Mouse (Mus musculus) hindbrain, embryonic 15.5 days (tissue): Measurements from ENCODE around the gene Hist1h3b. TPM values are rescaled to one million over a fixed set of nuclear protein-coding genes. Genes with fewer than 3 reads are reported as not detected.
"Not testable (repeated sequence)": the region's sequence is repeated elsewhere in the genome, so short reads cannot be mapped to it uniquely, and the experiment has no call there.

Experiments
- ATAC-seq: fragments of 200-750 bp; cut with Nextera tagmentation; 2 replicates; pipeline ENCODE4 v1.8.0; 2017; ENCODE audit warnings: low read depth, moderate number of reproducible peaks, moderate TSS enrichment; ENCODE audit not compliant: low FRiP score
- H3K27ac ChIP-seq: fragments of 300-500 bp; sonication (generic); replicated peaks from 2 replicates; pipeline ENCODE4 v1.5.1; 2015; ENCODE audit warnings: mild to moderate bottlenecking, inconsistent platforms
- H3K27me3 ChIP-seq: fragments of 300-500 bp; sonication (generic); 2 replicates; pipeline ENCODE4 v1.6.1; 2015; ENCODE audit warnings: control low read depth, inconsistent platforms
- H3K36me3 ChIP-seq: fragments of 300-500 bp; sonication (generic); 2 replicates; pipeline ENCODE4 v1.6.1; 2015; ENCODE audit warnings: control low read depth, inconsistent platforms
- H3K4me1 ChIP-seq: fragments of 300-500 bp; sonication (generic); replicated peaks from 2 replicates; pipeline ENCODE4 v1.6.1; 2015; ENCODE audit warnings: control low read depth, inconsistent platforms
- H3K4me2 ChIP-seq: fragments of 300-500 bp; sonication (generic); 2 replicates; pipeline ENCODE4 v1.6.1; 2015; ENCODE audit warnings: moderate library complexity, mild to moderate bottlenecking, inconsistent platforms
- H3K4me3 ChIP-seq: fragments of 300-500 bp; sonication (generic); 2 replicates; pipeline ENCODE4 v1.5.1; 2015; ENCODE audit warnings: mild to moderate bottlenecking, inconsistent platforms
- H3K9ac ChIP-seq: fragments of 300-500 bp; sonication (generic); 2 replicates; pipeline ENCODE4 v1.6.1; 2015; ENCODE audit warnings: inconsistent platforms
- H3K9me3 ChIP-seq: fragments of 300-500 bp; sonication (generic); 2 replicates; pipeline ENCODE4 v1.6.1; 2016; ENCODE audit warnings: control low read depth, inconsistent platforms
- WGBS: fragments of 180-500 bp; shearing (Covaris S2); methylation state at CpG from one replicate; pipeline ENCODE4 v1.1.7; 2015; 5-methylcytosine and 5-hydroxymethylcytosine counted together
- polyA plus RNA-seq: library from polyadenylated mRNA; unstranded; fragments of >200 nt; fragmentation: Nextera tagmentation; extraction: Ambion mirVana; gene quantifications from 2 replicates; pipeline ENCODE4 v1.2.1, GENCODE M21; 2015

Hist1h3b gene
- polyA plus RNA-seq, 1 experiment from 2014 or later: 1.8 TPM

- no peaks in the 10 kb centered on the region for H3K27me3 ChIP-seq
- H3K4me3 ChIP-seq: peak overlapping the region; percentile 58
- peak overlapping the region; percentile 38 for H3K9ac ChIP-seq
- ATAC-seq: no peak
- no peaks in the 10 kb centered on the region for H3K9me3 ChIP-seq
- peak overlapping the region; percentile 89 for H3K27ac ChIP-seq
- peaks cover 23% of the 10 kb centered on the region for H3K4me1 ChIP-seq
- H3K36me3 ChIP-seq: no peaks in the 10 kb centered on the region
- 34% methylated on average over 13 of the region's 13 CpGs for WGBS
- peak overlapping the region; percentile 100 for H3K4me2 ChIP-seq
Observed at GRCm38 (mm10) chr13:23740256-23740840, 11.7 kb upstream of the Hist1h3b start.

- Histone ChIP-seq H3K4me3 (no peak overlapping the region), H3K27me3 (no peaks in the 10 kb centered on the region), H3K27ac (no peak overlapping the region), H3K36me3 (no peaks in the 10 kb centered on the region), H3K9me3 (no peaks in the 10 kb centered on the region), H3K4me2 (no peak overlapping the region), H3K4me1 (peaks cover 26% of the 10 kb centered on the region), H3K9ac (no peak overlapping the region)
- WGBS: 75% methylated on average over 5 of the region's 5 CpGs
- no peak for ATAC-seq
Observed at GRCm38 (mm10) chr13:23740910-23741309, 11.2 kb upstream of the Hist1h3b start.

DNA sequence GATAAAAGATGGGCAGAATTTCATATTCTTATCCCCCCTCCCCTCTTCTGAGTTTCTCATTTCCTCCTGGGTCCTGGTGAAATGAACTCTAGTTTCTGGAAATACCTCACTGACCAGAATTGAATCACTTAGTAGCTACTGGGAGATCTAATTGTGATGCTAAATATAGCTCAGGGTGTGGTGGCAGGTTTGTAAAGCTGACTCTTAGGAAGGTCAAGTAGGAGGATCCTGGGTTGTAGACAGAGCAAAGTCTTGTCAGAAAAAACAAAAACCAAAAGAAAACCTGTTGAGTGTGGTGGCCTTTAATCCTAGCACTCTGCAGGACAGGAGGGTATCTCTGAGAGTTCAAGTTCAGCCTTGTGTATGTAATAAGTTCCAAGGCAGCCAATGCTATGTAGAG, 10.1 kb upstream of the Hist1h3b start:
- H3K36me3 ChIP-seq: no peaks in the 10 kb centered on the region

GRCm38 (mm10) chr13:23743215-23743614, 8.9 kb upstream of the Hist1h3b start:
- Histone ChIP-seq H3K9me3 (no peaks in the 10 kb centered on the region), H3K4me3 (no peak overlapping the region), H3K27ac (no peak overlapping the region), H3K27me3 (no peaks in the 10 kb centered on the region), H3K9ac (no peak overlapping the region), H3K36me3 (no peaks in the 10 kb centered on the region), H3K4me2 (no peak overlapping the region), H3K4me1 (peaks cover 33% of the 10 kb centered on the region)
- ATAC-seq: no peak
- 86% methylated on average over 5 of the region's 5 CpGs for WGBS

More for the DNA sequence above, 10.1 kb upstream of the Hist1h3b start:
- H3K9me3 ChIP-seq: no peaks in the 10 kb centered on the region
- no peak overlapping the region for H3K9ac ChIP-seq
- no peak overlapping the region for H3K27ac ChIP-seq
- no peak overlapping the region for H3K4me2 ChIP-seq
- no peaks in the 10 kb centered on the region for H3K27me3 ChIP-seq
- no peak overlapping the region for H3K4me3 ChIP-seq
- no peak for ATAC-seq
- H3K4me1 ChIP-seq: peaks cover 27% of the 10 kb centered on the region

DNA sequence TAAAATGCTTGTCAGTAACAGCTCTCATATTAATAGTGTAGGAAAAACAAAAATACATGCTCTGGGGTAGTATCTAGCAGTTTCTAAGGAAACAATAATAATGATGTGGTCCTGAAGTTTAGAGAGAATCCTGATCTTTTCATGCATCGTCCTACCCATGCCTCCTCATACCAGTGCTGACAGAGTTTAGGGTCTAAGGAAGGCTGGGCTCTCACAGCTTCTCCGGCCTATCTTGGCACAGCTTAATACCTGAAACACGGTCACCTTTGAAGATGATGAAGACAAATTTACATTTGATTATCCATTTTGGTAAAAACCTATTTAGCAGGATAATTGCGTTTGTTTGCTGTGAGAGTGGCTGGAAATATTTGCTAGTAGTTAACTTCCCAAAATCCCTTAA, 8.1 kb upstream of the Hist1h3b start:
- H3K9me3 ChIP-seq: no peaks in the 10 kb centered on the region
- H3K4me2 ChIP-seq: peak overlapping the region; percentile 15; the same call in 1 of the 2 replicates
- no peak overlapping the region for H3K27ac ChIP-seq
- H3K27me3 ChIP-seq: no peaks in the 10 kb centered on the region
- ATAC-seq: no peak
- 51% methylated on average over 4 of the region's 4 CpGs for WGBS
- no peak overlapping the region for H3K9ac ChIP-seq
- H3K4me3 ChIP-seq: no peak overlapping the region
- peaks cover 30% of the 10 kb centered on the region for H3K4me1 ChIP-seq
- no peaks in the 10 kb centered on the region for H3K36me3 ChIP-seq

- H3K4me3 ChIP-seq: peak overlapping the region; percentile 46
- no peaks in the 10 kb centered on the region for H3K27me3 ChIP-seq
- no peaks in the 10 kb centered on the region for H3K36me3 ChIP-seq
- H3K9me3 ChIP-seq: no peaks in the 10 kb centered on the region
- peak overlapping the region; percentile 92 for H3K4me2 ChIP-seq
- peaks cover 24% of the 10 kb centered on the region for H3K4me1 ChIP-seq
- no peak for ATAC-seq
- 1% methylated on average over 18 of the region's 36 CpGs for WGBS
- H3K27ac ChIP-seq: no peak overlapping the region
- no peak overlapping the region for H3K9ac ChIP-seq
Observed at GRCm38 (mm10) chr13:23744421-23745380, 7.4 kb upstream of the Hist1h3b start.

DNA sequence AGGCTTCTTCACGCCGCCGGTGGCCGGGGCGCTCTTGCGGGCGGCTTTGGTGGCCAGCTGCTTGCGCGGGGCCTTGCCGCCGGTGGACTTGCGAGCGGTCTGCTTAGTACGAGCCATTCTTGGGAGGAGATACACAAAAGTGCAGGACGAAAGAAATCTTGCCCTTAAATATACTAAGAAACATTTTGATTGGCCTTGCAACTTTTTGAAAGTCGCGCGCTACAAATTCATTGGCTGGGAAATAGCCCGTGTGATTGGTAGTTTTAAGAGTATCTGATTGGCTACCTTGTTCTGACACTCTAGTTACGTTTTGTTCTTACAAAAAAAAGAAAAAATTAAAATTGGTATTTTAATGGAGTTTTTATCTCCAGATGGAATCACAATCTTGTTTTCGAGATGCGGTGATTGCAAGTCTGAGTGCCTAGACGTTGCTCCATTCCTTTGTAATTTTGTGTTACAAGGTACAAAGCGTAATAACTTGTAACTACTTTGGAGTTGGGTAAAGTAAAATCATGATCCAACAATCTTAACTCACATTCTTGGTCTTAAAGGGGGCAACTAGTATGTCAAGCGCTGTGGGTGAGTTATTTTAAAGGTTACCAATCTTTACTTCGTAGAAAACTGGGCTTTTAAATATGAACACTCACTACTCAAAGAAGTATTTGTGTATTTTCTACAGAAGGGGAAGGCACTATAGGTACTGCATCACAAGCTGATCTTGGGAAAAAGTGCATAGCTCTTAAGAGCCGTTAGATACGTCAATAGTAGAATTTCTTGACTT, 6.5 kb upstream of the Hist1h3b start, which contains the start of gene Hist1h3c:
Gene Hist1h3c, minus strand, starts transcription at position 222 of the 781 bp plus-strand sequence.
- Histone ChIP-seq H3K4me1 (peaks cover 18% of the 10 kb centered on the region), H3K27ac (peak within 1 kb of the TSS; percentile 98), H3K4me3 (peak within 1 kb of the TSS; percentile 46), H3K27me3 (no peaks in the 10 kb centered on the region), H3K36me3 (no peaks in the 10 kb centered on the region), H3K9me3 (no peaks in the 10 kb centered on the region), H3K4me2 (peak within 1 kb of the TSS; percentile 92), H3K9ac (peak within 1 kb of the TSS; percentile 44)
- peak; percentile 73 for ATAC-seq
- under 1% methylated on average over 27 of the region's 28 CpGs for WGBS

- Histone ChIP-seq H3K4me1 (peaks cover 18% of the 10 kb centered on the region), H3K27ac (peak within 1 kb of the TSS; percentile 98), H3K9ac (peak within 1 kb of the TSS; percentile 44), H3K4me2 (peak within 1 kb of the TSS; percentile 92), H3K4me3 (peak within 1 kb of the TSS; percentile 46)
- not testable (repeated sequence) for H3K36me3 ChIP-seq, H3K27me3 ChIP-seq, H3K9me3 ChIP-seq
- ATAC-seq: peak; percentile 94
- under 1% methylated on average over 44 of the region's 58 CpGs for WGBS
Observed at GRCm38 (mm10) chr13:23746201-23747080, 5.6 kb upstream of the Hist1h3b start, which contains the start of gene Hist1h2bb. TSS of gene Hist1h2bb (plus strand) at chr13:23746734.

DNA sequence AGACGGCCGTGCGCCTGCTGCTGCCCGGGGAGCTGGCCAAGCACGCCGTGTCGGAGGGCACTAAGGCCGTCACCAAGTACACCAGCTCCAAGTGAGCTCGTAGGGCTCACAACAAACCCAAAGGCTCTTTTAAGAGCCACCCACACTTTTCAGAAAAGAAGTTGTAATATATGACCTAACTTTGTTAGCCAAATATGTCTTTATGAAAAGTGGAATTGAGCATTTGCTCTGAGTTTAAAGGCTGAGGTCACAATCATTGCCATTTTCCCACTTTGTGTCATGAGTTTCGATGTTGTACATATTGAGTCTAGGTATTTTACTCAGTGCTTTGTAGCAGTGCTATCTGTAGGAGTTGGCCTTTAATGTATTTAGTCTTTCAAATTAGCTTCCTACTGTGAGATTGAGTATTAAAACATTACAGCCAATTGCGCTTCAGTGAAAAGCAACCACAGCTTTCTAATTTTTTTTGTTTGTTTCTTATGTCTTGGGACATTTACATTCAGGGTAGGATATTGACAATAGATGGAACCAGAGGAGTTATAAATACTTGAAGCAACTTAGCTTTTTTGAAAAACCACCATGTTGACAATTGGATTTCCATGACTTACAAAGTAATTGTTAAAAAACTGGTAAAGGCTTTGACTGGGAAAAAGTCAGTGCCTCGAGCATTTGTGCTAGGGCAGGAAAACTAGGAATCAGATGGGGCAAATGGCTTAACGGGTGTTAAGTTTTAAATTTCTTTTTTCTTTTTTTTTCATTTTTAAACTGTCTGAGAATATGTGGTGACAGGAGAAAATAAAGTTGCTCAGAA, 4.8 kb upstream of the Hist1h3b start:
- no peaks in the 10 kb centered on the region for H3K27me3 ChIP-seq
- H3K36me3 ChIP-seq: no peaks in the 10 kb centered on the region
- no peak for ATAC-seq
- WGBS: 3% methylated on average over 13 of the region's 13 CpGs
- H3K4me3 ChIP-seq: peak overlapping the region; percentile 46
- H3K9ac ChIP-seq: peak overlapping the region; percentile 44
- peak overlapping the region; percentile 92 for H3K4me2 ChIP-seq
- no peaks in the 10 kb centered on the region for H3K9me3 ChIP-seq
- peaks cover 21% of the 10 kb centered on the region for H3K4me1 ChIP-seq
- H3K27ac ChIP-seq: peak overlapping the region; percentile 98

GRCm38 (mm10) chr13:23747892-23748288, 4.2 kb upstream of the Hist1h3b start:
- Histone ChIP-seq H3K36me3 (no peaks in the 10 kb centered on the region), H3K27me3 (no peaks in the 10 kb centered on the region), H3K4me3 (no peak overlapping the region), H3K9me3 (no peaks in the 10 kb centered on the region), H3K4me2 (no peak overlapping the region), H3K9ac (no peak overlapping the region), H3K27ac (no peak overlapping the region; the same call in 1 of the 2 replicates), H3K4me1 (peaks cover 25% of the 10 kb centered on the region)
- WGBS: 5% methylated on average over 4 of the region's 4 CpGs
- ATAC-seq: no peak
